Mouse (Mus musculus) retina, postnatal 1 day (tissue): ENCODE data around the gene Proser2.

Experiments
- DNase-seq: peaks from one replicate; pipeline ENCODE4 v3.0.0-alpha.2; 2012

The Proser2 gene

GRCm38 (mm10) chr2:6071598-6072440 lies 58.2 kb downstream of the Proser2 start:
- no peak for DNase-seq

- DNase-seq, result no peak
Measured at GRCm38 (mm10) chr2:6070925-6071324, 59.1 kb downstream of the Proser2 start.

- DNase-seq, result no peak
Measured at GRCm38 (mm10) chr2:6067341-6067740, 62.7 kb downstream of the Proser2 start.

- DNase-seq, result no peak
Measured at GRCm38 (mm10) chr2:6060071-6060804, 69.8 kb downstream of the Proser2 start.

- no peak for DNase-seq
Measured at GRCm38 (mm10) chr2:6059291-6059690, 70.7 kb downstream of the Proser2 start.

GRCm38 (mm10) chr2:6056518-6056917 lies 73.5 kb downstream of the Proser2 start:
- DNase-seq, result no peak

- no peak for DNase-seq
Measured at GRCm38 (mm10) chr2:6055466-6055865, 74.5 kb downstream of the Proser2 start.

- no peak for DNase-seq
Measured at GRCm38 (mm10) chr2:6049018-6049417, 81.0 kb downstream of the Proser2 start.

GRCm38 (mm10) chr2:6048570-6048969 lies 81.4 kb downstream of the Proser2 start:
- DNase-seq, result no peak
